Comparison of ENCODE assay signal across 8 mouse cellular contexts in the genomic region with DNA sequence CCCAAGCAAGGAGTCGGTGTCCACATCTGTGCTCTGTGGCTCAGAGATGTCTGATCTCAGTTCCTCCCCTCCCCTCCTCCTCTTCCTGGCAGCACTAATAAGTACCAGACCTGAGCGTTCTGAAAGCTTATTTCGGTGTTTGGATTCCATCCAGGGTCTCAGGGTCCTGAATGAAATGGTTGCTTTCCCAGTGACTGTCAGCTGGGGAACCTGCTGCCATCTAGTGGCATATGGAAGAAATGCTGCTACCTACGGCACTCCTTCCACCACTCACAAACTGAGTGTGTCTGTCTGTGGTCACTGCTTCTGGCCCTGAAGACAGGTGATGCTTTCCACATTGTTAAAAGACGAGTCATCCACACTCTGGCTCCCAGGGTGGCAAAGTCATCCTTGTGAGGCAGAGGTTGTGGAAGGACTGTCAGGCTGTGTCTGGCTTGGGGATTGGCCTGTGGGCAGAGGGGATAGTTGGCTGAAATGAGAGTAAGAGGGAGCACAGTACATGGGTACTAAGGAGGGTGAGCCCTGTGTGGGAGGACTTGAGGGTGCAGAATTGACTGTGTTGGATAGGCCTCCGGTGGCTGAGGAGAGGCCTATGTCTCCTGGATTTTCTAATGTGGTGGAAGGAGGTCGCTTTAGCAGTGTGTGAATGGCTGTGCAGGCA. TPM values are rescaled to one million over a fixed set of nuclear protein-coding genes. Genes with fewer than 3 reads are reported as not detected.
DNase-seq lines count a peak whose midpoint lies in the region; ATAC-seq and TF ChIP-seq lines count a peak whose summit lies in the region.

No protein-coding gene starts in this region.

- no peaks in the 10 kb centered on the region for H3K9me3 ChIP-seq in intestine, postnatal 0 days (ENCODE audit: control insufficient read depth)
- H3K9me3 ChIP-seq in limb, embryonic 14.5 days (ENCODE audit: control insufficient read depth, low read length): no peaks in the 10 kb centered on the region
- no peaks in the 10 kb centered on the region for H3K9me3 ChIP-seq in neural tube, embryonic 11.5 days (ENCODE audit: control insufficient read depth, low read length)

- no peaks in the 10 kb centered on the region for H3K79me2 ChIP-seq in C2C12 (ENCODE audit: control insufficient read depth, insufficient read depth)

- no peak overlapping the region for H3ac ChIP-seq in C2C12 (ENCODE audit: control insufficient read depth, insufficient read length, low read depth)

- H3K36me3 ChIP-seq in C2C12 (ENCODE audit: control insufficient read depth, insufficient read depth): no peaks in the 10 kb centered on the region
- H3K36me3 ChIP-seq in intestine, postnatal 0 days (ENCODE audit: control insufficient read depth, insufficient read depth): no peaks in the 10 kb centered on the region
- no peaks in the 10 kb centered on the region for H3K36me3 ChIP-seq in limb, embryonic 14.5 days (ENCODE audit: control insufficient read depth, insufficient read depth, low read length)
- no peaks in the 10 kb centered on the region for H3K36me3 ChIP-seq in neural tube, embryonic 11.5 days (ENCODE audit: control insufficient read depth, insufficient read depth, low read length)

- no peak overlapping the region for H3K4me2 ChIP-seq in intestine, postnatal 0 days (replicated peaks; ENCODE audit: low read depth)
- no peak overlapping the region; the same call in 1 of the 2 replicates for H3K4me2 ChIP-seq in limb, embryonic 14.5 days (replicated peaks; ENCODE audit: low read depth, low read length, severe bottlenecking)
- H3K4me2 ChIP-seq in neural tube, embryonic 11.5 days (ENCODE audit: low read depth): no peak overlapping the region

- peak; percentile 78 for TF ChIP-seq CTCF in C2C12 (IDR thresholded peaks at IDR 0.05; ENCODE audit: control insufficient read depth, insufficient read depth, insufficient read length)
- TF ChIP-seq CTCF in intestine, postnatal 0 days (IDR thresholded peaks at IDR 0.05; ENCODE audit: low read depth): peak; percentile 96

- no peaks in the 10 kb centered on the region for H3K27me3 ChIP-seq in C2C12 (ENCODE audit: control insufficient read depth, insufficient read depth, insufficient read length)
- no peaks in the 10 kb centered on the region for H3K27me3 ChIP-seq in intestine, postnatal 0 days (replicated peaks; ENCODE audit: control insufficient read depth, insufficient read depth, low read length)
- no peaks in the 10 kb centered on the region for H3K27me3 ChIP-seq in limb, embryonic 14.5 days (ENCODE audit: control insufficient read depth, insufficient read depth, low read length)
- no peaks in the 10 kb centered on the region for H3K27me3 ChIP-seq in neural tube, embryonic 11.5 days (ENCODE audit: control insufficient read depth, insufficient read depth, low read length)

- H3K4me1 ChIP-seq in intestine, postnatal 0 days (replicated peaks; ENCODE audit: control insufficient read depth, insufficient read depth, low read length): no peaks in the 10 kb centered on the region
- H3K4me1 ChIP-seq in limb, embryonic 14.5 days (ENCODE audit: control insufficient read depth, insufficient read depth, low read length): peaks cover 14% of the 10 kb centered on the region
- no peaks in the 10 kb centered on the region for H3K4me1 ChIP-seq in neural tube, embryonic 11.5 days (ENCODE audit: control insufficient read depth, insufficient read depth, low read length)

- H3K4me3 ChIP-seq in C2C12 (ENCODE audit: insufficient read depth, poor library complexity, severe bottlenecking): no peak overlapping the region
- H3K4me3 ChIP-seq in intestine, postnatal 0 days (ENCODE audit: low read depth, low read length): no peak overlapping the region
- H3K4me3 ChIP-seq in limb, embryonic 14.5 days (replicated peaks; ENCODE audit: low read length): no peak overlapping the region
- H3K4me3 ChIP-seq in neural tube, embryonic 11.5 days (ENCODE audit: low read depth, low read length): no peak overlapping the region

- ATAC-seq in intestine, postnatal 0 days: no peak
- peak; percentile 84 for ATAC-seq in limb, embryonic 14.5 days (ENCODE audit: low FRiP score, low read depth)
- no peak for ATAC-seq in neural tube, embryonic 11.5 days (ENCODE audit: insufficient read depth, low FRiP score, low TSS enrichment)

- no peak overlapping the region for H3K9ac ChIP-seq in intestine, postnatal 0 days (ENCODE audit: low read depth, low read length)
- H3K9ac ChIP-seq in limb, embryonic 14.5 days (ENCODE audit: low read depth, low read length, severe bottlenecking): no peak overlapping the region; the same call in 1 of the 2 replicates
- no peak overlapping the region for H3K9ac ChIP-seq in neural tube, embryonic 11.5 days (ENCODE audit: low read length)

- TF ChIP-seq POLR2A in limb, embryonic 14.5 days (IDR thresholded peaks at IDR 0.05; ENCODE audit: borderline replicate concordance, extremely low read depth, insufficient read depth, insufficient read length): 0 out of 2 replicates have a peak, but pooled peaks have one; percentile 18

- peak; percentile 39 for DNase-seq in WW6 (ENCODE audit: low read depth, low spot score)
- DNase-seq in embryo, embryonic 11.5 days (ENCODE audit: low read depth, low spot score): peak; percentile 72
- DNase-seq in heart, adult 18-20 months: peak; percentile 86 to 89
- peak; percentile 98 for DNase-seq in limb, embryonic 14.5 days (ENCODE audit: low spot score)
- peak; percentile 72 for DNase-seq in neural tube, embryonic 11.5 days (ENCODE audit: low spot score)
- no peak for DNase-seq in ovary, postnatal 36 days (ENCODE audit: low spot score)

- 33% methylated on average over 7 of the region's 7 CpGs for WGBS in intestine, postnatal 0 days
- WGBS in limb, embryonic 14.5 days: 20% methylated on average over 7 of the region's 7 CpGs
- WGBS in neural tube, embryonic 11.5 days: 32% methylated on average over 7 of the region's 7 CpGs

- H3K27ac ChIP-seq in intestine, postnatal 0 days (ENCODE audit: low read depth, low read length): no peak overlapping the region
- 0 out of 2 replicates have a peak overlapping the region, but pooled peaks have one; percentile 16 for H3K27ac ChIP-seq in limb, embryonic 14.5 days (replicated peaks; ENCODE audit: low read depth, low read length)
- H3K27ac ChIP-seq in neural tube, embryonic 11.5 days (ENCODE audit: low read depth, low read length): no peak overlapping the region

- H3K79me3 ChIP-seq in C2C12 (ENCODE audit: low read depth): no peaks in the 10 kb centered on the region

TF ChIP-seq in C2C12, 6 proteins besides CTCF, POLR2A, EP300 and RAD21:
- TF ChIP-seq MYOD1 (IDR thresholded peaks at IDR 0.05; ENCODE audit: control insufficient read depth, insufficient read length, low read depth): peak; percentile 77
- no peak for TF ChIP-seq MYOG (IDR thresholded peaks at IDR 0.05; ENCODE audit: control insufficient read depth, extremely low read depth, insufficient read length)
- no peak for TF ChIP-seq USF1 (IDR thresholded peaks at IDR 0.05; ENCODE audit: low read depth)
- TF ChIP-seq CEBPB (IDR thresholded peaks at IDR 0.05; ENCODE audit: low read depth): no peak

RNA-seq across cellular contexts. Expression of gene Apol6, which starts 15.1 kb away (rescaled TPM):
- polyA plus RNA-seq in C2C12 (2012; fragmentation: generic; extraction: Trizol): 0.06 TPM
- total RNA-seq in heart, adult 18-20 months (2021): 1 to 10 TPM; 1.3 to 3.1 TPM
- 0.67 and 1.3 TPM in 2 replicates for polyA plus RNA-seq in intestine, postnatal 0 days (2015; fragmentation: Nextera tagmentation; extraction: Ambion mirVana)
- 0.49 and 0.53 TPM in 2 replicates for polyA plus RNA-seq in limb, embryonic 14.5 days (2012; rRNA removed)
- polyA plus RNA-seq in limb, embryonic 14.5 days (2014; fragmentation: Nextera tagmentation; extraction: Ambion mirVana): not detected in 2 replicates
- polyA plus RNA-seq in neural tube, embryonic 11.5 days (2014; fragmentation: Nextera tagmentation; extraction: Ambion mirVana): not detected in 2 replicates

RNA-seq across cellular contexts. Expression of gene Mb, which starts 21.0 kb away (rescaled TPM):
- 3.1 TPM for polyA plus RNA-seq in C2C12 (2012; fragmentation: generic; extraction: Trizol)
- total RNA-seq in heart, adult 18-20 months (2021): over 10,000 TPM; 19,183 to 21,770 TPM
- polyA plus RNA-seq in intestine, postnatal 0 days (2015; fragmentation: Nextera tagmentation; extraction: Ambion mirVana): 0.16 and 0.24 TPM in 2 replicates
- 10.4 and 12.0 TPM in 2 replicates for polyA plus RNA-seq in limb, embryonic 14.5 days (2012; rRNA removed)
- 10.9 and 12.0 TPM in 2 replicates for polyA plus RNA-seq in limb, embryonic 14.5 days (2014; fragmentation: Nextera tagmentation; extraction: Ambion mirVana)
- 1.8 and 2.0 TPM in 2 replicates for polyA plus RNA-seq in neural tube, embryonic 11.5 days (2014; fragmentation: Nextera tagmentation; extraction: Ambion mirVana)
